Mouse (Mus musculus): ENCODE data around the gene 2310033P09Rik. TPM values are rescaled to one million over a fixed set of nuclear protein-coding genes. Genes with fewer than 3 reads are reported as not detected.
"Not testable (repeated sequence)": the region's sequence is repeated elsewhere in the genome, so short reads cannot be mapped to it uniquely, and the experiment has no call there.

The 2310033P09Rik gene
- total RNA-seq, 2 experiments from 2014 or later = 27.3 to 32.2 TPM

GRCm38 (mm10) chr11:59192059-59192386 is 16.1 kb upstream of the 2310033P09Rik start, which contains the start of gene Guk1:
Gene Guk1, minus strand, starts transcription at chr11:59192212.
- DNase-seq (ENCODE audit: low spot score in 2 of 2) = no peak

DNA sequence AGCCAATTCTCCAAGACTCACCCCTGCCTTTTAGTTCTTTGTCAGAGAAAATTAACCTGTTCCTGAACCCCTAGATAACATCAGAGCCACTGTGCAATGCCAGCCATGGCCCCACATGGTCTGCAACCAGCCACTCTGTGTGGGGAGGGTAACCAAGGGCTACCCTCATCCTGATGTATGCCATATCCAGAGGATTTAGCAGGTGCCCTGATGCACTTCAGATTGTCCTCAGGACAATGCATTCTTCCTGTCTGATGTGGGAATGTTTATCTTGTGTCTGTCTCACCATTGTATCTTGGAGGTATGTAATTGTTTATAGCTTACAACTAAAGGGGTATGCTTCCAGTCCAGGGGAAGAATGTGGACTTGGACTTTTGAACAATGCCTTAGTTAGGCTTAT is 11.9 kb upstream of the 2310033P09Rik start:
- DNase-seq (ENCODE audit: low spot score in 2 of 2) = no peak

- DNase-seq (ENCODE audit: low spot score in 2 of 2) = no peak
Measured at GRCm38 (mm10) chr11:59201216-59202002, 6.7 kb upstream of the 2310033P09Rik start.

- DNase-seq (ENCODE audit: low spot score in 2 of 2) = peak; percentile 89 to 90
Measured at GRCm38 (mm10) chr11:59202081-59202995, 5.8 kb upstream of the 2310033P09Rik start, which contains the start of gene Mrpl55. Gene Mrpl55, plus strand, starts transcription at chr11:59202486.

DNA sequence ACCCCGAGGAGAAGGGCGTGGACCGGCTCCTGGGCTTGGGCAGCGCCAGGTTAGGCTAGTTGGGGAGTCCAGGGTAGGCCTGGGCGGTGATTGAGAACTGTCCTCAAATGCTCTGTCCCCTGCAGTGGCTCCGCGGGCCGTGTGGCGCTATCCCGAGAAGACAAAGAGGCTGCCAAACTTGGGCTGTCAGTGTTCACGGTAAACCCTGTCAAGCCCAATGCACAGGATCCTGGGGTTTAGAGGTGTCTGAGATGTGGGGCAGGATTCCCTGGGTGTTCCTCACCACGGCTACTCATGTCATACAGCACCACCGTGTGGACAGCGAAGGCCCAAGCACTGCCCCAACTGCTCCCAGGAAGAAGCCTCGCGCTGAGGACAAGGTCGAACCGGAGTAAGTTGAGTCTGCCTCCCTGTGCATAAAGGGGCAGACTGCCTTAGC is 901 bp downstream of the 2310033P09Rik start:
- peak; percentile 53 to 54 for DNase-seq (ENCODE audit: low spot score in 2 of 2)

- no peak for DNase-seq (ENCODE audit: low spot score in 2 of 2)
Measured at GRCm38 (mm10) chr11:59209580-59209979, 1.5 kb downstream of the 2310033P09Rik start.

DNA sequence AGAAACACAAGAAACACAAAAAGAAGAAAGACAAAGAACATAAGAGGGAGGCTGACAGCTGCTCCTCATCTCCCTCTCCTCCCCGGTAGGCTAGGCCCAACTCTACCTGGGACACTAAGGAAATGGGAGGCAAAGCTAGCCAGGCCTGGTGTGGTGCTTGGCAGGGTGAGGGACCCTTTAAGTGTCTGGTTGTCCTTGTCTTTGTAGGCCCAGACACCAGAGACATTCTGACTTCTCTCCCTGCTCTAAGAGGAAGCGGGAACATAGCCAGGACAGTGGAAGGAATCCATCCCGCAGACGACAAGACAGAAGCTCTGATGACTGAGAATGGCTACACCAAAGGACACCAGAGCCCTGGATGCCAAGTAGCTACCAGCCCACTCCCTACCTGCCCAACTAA is 1.9 kb downstream of the 2310033P09Rik start:
- no peak for DNase-seq (ENCODE audit: low spot score in 2 of 2)

GRCm38 (mm10) chr11:59211561-59211960 is 3.4 kb downstream of the 2310033P09Rik start:
- DNase-seq (ENCODE audit: low spot score in 2 of 2) = not testable (repeated sequence)

DNA sequence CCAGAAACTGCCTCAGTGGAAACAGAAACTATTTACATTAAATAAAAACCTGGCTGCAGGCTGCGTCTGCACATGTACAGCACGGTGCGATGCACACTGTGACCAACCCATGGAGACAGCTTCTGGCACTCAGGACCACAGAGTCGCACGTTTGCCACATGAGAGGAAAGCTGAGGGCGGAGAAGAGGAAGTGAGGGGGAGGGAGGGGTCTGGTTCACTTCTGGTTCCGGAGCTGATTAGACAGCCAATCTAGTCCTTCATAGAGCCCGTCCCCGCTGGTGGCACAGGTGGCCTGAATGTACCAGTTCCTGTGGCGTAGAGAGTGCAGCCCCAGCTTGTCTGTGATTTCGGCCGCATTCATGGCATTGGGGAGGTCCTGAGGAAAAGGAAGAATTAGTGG is 4.2 kb downstream of the 2310033P09Rik start:
- DNase-seq (ENCODE audit: low spot score in 2 of 2) = not testable (repeated sequence)

- no peak for DNase-seq (ENCODE audit: low spot score in 2 of 2)
Measured at GRCm38 (mm10) chr11:59212892-59213494, 4.9 kb downstream of the 2310033P09Rik start.

DNA sequence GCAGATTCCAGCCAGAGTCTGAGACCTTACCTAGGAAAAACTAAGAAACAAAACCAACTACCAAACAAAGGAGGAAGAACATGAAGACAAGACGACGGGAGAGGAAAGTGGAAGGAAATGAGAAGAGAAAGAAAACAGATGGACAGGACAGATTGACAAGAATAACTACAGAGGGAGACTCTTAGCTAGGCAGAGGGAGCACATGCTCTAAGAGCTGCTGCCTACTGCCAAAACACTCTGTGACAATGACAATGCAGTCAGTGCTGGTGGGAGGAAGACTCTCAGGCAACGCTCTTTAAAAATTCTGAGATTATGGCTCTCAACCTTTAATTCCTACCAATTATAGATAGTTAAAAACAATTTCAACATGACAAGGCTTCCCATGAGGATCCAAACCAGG is 8.8 kb downstream of the 2310033P09Rik start:
- no peak for DNase-seq (ENCODE audit: low spot score in 2 of 2)

- DNase-seq (ENCODE audit: low spot score in 2 of 2) = no peak
Measured at GRCm38 (mm10) chr11:59218389-59218998, 10.4 kb downstream of the 2310033P09Rik start.

DNA sequence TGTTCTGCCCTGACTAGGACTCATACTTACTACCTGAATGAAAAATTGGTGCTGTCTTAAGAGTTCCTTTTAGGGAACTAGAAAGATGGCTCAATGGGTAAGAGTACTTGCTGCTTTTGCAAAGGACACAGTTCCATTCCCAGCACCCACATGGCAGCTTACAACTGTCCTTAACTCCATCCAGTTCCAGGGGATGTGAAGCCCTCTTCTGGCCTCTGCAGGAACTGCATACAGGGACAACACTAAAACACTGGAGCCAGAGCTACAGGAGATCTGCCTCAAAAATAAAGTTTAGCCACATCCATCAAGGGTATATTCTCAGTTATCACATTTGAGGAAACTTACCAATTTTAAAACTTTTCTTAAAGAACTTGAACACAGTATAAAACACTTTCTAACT is 10.9 kb downstream of the 2310033P09Rik start:
- DNase-seq (ENCODE audit: low spot score in 2 of 2) = no peak

DNA sequence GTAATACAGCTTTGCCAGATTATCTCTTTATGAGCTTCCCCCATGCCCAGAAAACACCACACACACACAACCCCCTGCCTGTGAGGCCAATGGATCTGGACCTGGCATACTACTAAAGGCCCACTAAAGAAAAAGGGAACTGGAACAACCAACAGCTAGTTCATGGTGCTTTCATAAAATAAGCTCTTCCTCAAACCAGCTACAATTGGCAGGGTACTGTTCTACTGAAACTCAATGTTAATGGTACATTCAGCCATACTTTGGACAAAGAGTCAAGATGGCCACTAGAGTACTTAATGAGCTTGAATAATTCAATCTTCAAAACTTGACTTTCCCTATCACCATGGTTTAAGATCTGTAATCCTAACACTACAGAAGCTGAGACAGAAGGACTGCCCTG is 13.5 kb downstream of the 2310033P09Rik start:
- no peak for DNase-seq (ENCODE audit: low spot score in 2 of 2)

- no peak for DNase-seq (ENCODE audit: low spot score in 2 of 2)
Measured at GRCm38 (mm10) chr11:59222306-59222705, 14.2 kb downstream of the 2310033P09Rik start.

DNA sequence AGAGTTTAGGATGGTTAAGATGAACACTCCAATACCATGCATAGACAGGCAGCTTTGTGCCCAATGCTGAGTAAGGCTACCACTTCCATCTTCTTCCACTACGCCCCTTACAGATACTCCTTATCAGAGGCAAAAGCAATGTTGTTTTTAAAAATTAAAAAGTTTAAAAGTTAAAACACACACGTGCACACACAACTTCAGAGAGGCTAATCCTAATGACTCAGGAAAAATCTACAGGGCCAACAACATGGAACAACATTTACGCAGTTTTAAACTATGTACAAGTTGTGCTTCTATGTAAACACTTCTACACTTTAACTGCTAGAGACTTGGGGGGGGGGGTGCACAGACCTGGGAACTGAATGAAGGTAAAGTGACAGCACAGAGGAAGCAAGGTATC is 15.9 kb downstream of the 2310033P09Rik start:
- DNase-seq (ENCODE audit: low spot score in 2 of 2) = no peak

DNA sequence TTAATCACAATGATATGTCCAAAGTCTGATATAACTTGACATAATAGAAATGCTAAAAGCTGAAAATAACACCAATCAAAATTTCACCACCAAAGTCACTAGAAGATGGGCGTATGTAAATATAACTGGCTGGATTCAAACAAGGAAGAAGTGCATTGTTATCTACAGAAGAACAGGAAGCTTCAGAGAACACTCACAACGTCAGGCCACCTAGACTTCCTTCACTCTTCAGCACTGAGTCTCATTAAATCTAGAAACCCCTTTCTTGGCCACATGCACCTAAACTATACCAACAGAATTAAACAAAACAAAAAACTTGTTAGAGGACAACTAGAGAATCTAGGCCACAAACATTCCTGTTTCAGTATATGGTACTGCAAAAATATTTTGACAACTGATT is 16.3 kb downstream of the 2310033P09Rik start:
- no peak for DNase-seq (ENCODE audit: low spot score in 2 of 2)

DNA sequence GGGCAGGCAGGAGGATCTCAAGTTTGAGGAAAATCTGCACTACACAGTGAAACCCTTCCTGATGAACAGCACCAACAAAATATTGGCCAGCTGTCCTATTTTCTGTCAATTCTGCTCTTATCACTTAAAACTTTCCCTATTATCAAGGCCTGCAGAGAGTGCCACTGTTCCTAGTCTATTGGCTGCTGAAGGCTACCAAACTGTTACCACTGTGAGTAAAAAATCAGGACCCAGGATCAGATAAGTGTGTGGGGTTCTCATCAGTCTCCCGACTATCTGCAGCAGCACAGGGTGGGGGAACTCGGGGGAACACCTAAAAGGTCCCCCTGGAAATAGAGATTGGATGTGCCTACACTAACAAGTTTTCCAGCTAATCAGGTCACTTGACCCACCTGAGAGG is 17.0 kb downstream of the 2310033P09Rik start:
- DNase-seq (ENCODE audit: low spot score in 2 of 2) = no peak

DNA sequence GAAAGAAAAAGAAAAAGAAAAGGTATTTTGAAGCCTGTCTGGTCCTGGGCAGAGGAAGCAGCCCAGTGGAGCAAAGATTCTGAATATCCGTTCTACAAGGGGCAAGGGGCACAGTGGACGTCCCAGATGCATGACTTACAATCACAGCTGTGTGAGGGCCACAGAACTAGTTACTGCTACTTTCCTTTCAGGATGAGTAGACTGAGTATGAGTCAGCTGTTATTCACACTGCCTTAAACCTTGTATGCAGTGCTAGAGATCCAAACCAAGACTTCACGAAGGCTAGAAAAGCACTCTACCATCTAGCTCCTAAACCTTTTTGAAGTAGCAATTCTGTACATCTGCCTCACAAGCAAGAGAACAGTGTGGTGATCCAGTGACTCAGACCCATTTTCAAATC is 18.1 kb downstream of the 2310033P09Rik start:
- DNase-seq (ENCODE audit: low spot score in 2 of 2) = no peak

DNA sequence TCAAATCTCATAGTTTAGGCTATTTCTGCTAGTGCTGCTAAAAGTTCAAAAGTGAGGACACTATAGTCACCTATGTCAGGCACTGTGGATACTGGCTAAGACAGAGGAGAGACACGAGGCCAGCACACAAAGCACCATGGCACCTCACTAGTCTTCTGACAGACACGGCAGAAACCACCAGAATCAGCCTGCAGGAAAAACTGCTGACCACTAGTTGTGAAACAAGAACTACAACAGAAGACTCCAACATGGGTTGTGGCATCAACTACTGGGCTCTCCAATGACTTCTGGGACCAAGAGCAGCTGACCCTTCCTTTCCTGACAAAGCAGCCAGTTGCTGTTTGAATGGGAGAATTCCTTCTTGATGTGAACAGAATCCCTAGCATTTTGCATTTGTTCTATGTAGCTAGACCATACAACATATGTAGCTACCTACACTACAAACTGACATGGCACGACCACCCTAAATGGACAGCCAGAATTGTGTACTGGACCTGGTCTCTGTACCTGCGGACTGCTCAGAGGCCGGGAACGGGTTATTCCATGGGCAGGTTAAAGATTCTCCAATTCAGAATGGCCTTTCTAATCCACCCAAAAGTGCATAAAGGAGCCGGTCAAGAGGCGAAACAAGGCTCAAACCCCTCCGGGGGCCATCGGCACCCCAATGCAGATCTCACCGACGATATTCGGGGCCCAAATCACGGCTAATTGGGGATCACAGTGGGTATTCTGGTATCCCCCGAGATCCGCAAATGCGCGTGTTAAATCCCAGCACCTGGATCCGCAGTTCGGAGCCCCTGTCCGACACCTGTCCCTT is 18.9 kb downstream of the 2310033P09Rik start:
- no peak for DNase-seq (ENCODE audit: low spot score in 2 of 2)
